Mouse (Mus musculus): ENCODE data around the gene Lman2l.

Lman2l gene

DNA sequence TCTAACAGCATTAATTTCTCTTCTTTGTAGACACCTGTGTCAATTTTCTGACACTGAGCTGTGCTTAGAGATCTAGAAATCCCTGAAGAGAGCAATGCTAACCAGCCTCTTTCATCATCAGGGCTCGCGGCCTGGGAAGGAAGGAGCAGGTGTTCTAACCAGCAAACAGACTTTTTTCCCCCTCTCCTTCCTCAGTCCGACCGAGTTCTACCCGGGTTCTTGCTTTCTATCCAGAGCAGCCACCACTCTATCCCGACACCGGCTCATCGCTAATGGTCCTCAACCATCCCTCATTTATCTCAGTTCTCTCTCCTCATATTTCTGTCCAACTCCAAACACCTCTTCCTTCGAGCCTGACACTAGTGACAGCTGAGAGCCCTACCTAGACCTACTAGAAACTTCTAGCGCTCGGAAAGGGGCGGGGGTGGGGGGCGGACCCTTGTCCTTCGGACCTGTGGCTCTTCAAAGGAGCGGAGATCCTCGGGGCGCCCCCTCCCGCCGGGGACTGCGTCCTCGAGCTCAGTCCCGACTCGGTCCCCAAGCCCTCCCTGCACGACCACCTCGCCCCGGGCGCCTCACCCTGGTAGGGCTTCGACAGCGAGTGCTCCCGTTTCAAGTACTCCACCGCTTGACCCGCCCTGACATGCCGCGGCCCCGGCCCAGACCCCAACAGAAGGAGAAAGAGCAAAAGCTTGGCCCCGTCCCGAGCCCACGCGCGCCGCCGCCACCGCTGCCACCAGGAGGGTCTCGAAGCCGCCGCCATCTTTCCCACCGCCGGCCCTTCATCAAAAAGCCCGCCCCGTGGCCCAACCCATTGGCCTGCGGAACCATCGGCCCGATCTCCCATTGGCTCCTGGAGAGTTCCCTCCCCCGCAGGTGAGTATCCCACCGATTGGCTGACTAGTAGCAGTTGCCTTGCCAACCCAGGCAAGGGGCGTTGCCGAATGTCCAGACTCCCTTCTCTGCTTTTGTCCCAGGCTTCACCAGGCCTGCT lies at the start of gene Lman2l:
Gene Lman2l (minus strand): TSS at position 801 of the 994 bp plus-strand sequence.
- DNase-seq (ENCODE audit: low read depth, low spot score), result peak; percentile 99

DNA sequence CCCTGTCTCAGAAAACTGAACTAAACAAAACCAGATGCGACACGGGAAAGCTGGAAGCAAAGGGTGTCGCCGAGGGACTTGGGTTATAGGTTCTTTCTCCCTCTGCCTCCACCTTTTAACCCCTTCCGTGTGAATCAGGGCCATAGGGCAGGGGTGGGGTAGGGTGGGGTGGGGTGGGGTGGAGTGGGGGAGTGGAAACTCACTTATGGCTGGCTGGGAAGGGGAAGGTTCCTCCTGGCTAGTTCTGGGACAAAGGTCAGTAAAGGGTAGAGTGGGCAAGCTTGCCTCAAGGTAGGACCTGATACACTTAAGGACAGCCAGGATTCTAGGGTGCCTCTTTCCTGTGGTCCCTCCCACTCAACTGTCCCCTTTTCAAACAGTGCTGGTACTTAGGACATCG lies 48.2 kb upstream of the Lman2l start:
- no peak for DNase-seq (ENCODE audit: low read depth, low spot score)

DNA sequence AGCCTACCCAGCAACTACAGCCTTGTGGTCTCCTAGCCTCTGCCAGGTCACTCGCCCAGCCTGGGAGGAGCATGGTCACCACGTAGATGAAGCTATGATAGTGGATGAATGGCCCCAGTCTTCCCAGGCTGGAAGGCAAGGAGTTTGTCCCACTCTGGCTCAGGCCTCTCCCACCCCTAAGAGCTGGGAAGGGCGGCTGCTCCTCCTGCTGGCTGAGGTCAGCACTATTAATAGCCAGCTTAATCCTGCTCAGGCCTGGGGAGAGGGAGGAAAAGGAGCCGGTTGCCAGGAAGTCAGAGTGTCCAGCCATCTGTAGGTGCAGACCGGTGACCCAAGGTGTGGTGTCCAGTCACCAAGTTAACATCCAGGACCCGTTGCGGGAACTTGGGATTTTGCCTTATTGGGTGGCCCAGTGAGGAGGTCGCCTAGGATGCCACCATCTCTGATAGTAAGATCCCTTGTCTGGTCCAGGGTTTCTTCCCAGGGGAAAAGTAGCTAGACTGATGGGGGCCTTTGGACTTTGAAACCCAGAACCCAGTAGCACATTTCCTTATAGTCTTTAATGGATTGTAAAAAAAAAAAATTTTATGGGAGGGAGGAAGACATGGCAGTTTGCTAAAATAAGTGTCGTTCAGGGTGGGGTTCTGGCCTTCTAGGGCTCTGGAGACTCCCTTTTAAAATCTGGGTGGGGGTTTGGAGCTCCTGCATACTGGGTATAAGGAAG lies 47.5 kb upstream of the Lman2l start:
- peak; percentile 68 for DNase-seq (ENCODE audit: low read depth, low spot score)

DNA sequence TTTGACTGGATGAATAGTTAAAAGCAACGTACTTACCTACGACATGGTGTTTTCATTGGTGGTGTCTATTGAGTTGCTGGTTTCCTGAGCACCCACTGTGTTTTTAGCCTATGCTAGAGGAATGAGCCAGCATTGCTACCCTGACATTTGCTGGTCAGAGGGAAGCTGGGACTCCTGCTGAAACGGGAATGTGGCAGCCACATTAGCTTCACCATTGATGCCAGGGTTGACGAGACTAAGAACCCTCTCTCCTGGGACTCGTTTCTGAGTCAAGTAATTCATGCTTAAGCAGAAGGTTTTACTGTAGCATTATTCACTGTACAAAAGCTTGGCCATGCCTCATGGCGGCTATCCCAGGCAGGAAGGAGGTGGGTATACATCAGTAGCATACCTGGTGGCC lies 44.6 kb upstream of the Lman2l start:
- DNase-seq (ENCODE audit: low read depth, low spot score), result no peak

DNA sequence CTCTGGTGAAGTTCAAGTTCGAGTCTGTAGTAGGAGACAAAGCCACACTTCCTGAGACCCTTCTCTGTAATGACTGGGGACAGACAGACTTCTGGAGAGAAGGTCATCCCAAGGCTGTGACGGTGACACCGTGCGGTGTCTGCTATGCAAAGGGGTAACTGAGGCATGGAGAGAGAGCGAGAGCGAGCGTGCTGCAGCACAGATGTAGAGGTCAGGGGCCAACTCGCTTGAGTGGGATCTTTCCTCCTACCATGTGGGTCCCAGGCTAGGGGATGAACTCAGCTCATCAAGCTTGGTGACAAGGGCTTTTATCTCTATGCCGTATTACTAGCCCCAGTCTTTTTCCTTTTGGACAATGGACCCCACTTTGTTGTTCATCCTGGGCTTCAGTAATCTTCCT lies 42.0 kb upstream of the Lman2l start:
- no peak for DNase-seq (ENCODE audit: low read depth, low spot score)

DNA sequence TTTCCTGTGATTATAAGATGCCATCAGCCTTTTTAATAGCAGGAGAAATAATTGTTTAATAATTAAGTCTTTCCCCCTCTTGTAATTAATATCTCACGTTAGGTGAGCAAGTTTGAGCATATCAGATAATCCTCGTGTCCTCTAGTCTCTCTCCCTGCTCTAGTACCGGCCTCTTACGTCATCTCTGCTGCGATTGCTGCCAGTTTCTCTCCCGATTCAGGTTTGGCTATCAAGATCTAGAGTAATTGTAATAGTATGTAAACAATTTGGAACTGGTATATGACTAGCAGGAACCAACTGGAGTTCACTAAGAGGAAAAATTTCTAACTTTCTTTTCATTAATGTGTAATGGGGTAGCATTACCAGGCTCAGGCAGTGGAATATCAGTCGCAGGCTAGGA lies 40.0 kb upstream of the Lman2l start:
- peak; percentile 40 for DNase-seq (ENCODE audit: low read depth, low spot score)

DNA sequence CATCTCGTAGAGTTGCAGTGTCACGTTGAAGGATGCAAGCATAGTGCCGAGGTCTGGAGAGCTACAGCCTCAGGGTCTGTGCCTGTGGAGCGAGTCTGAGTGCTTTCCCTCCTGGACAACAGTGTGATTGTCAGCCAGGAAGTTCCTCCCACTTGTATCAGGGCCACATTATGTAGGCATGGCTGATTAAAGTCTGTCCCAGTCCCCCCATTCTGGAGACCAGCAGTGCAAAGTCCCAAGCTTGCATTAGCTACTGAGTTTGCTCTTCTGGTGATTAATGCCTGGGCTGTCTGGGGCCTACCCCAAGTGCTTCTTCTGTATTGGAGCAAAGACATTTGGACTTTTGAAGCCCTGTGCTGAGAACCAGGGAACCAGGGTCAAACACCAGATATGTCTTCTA lies 38.8 kb upstream of the Lman2l start:
- DNase-seq (ENCODE audit: low read depth, low spot score), result no peak

DNA sequence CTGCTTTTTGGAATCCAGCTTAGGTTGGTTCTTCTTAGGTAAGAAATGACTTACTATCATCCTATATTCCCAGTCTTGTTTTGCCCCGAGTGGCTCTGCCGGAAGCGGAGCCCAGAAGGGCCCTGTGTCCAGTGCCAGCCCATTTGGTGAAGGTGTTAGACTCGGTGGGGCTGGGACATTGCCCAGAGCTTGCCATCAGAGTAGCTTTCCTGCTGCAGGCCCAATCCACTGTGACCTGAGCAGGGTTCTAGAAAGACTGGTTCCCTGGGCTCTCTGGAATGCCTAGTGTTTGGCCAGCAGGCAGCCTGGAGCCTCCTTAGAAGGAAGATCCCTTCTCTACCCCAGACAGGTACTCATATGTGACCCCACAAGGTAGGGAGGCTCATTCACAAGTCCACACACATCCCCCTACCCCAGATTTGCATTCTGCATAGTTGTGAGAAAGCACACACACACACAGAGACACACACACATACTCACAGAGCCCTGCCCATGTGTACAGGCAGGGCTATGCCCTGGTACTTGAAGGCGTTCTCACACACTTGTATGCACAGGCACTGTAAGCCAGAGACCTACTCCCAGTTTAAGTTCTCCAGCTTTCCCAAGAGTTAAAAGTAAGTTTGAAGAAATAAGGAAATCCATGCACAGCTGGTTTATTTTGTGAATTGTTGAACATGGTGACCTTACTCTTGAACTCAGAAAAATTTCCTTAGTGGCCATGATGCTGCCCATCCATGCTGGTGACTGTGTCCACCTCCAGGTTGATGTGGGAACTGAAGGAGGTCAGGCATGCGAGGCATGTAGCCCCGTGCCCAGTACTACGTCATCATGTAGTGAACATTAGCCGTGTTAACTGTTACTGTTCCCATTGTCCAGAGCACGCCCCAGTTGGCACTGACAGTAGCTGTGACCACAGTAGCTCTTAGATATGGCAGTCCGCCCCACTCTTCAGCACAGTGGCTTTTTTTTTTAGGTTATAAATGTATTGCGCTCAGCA lies 35.1 kb upstream of the Lman2l start:
- DNase-seq (ENCODE audit: low read depth, low spot score), result no peak

DNA sequence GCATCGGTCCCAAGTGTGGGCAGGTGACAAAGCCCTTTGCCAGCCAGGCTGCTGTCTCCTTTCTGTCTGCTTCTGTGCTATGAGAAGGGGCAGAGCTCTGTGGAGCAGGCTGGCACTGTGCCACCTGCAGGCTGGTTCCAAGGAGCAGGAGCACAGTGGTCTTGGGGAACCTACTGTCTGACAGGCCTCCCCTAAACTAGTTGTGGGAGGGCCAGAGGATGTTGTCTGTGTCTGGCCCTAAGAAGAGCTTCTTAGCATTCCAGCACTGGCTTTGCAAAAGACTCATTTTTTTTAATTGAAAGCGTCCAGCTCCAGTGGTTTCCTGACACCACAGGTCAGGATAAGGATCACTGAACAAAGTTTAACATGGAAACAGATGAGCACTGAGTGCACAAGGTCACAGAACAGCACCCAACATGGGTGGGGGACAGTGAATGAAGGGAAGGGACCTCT lies 33.3 kb upstream of the Lman2l start:
- no peak for DNase-seq (ENCODE audit: low read depth, low spot score)

DNA sequence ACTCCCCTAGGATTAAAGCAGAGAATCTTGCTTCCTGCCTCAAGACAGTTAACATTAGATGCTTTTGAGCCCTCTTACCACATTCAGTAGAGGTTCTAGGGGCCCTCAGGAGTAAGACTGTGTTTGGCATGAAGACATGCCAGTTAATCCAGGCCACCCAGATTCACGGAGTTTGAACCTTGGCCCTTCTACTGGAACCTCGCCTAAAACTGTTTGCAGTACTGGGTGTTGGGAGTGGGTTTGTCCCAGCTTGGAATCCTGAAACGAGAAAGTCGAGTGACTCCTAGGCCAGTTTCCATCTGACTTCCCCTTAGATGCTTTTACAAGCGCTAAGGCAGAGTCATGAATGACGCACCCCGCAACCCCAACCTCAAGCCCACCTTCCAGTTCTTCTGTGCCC lies 31.4 kb upstream of the Lman2l start:
- no peak for DNase-seq (ENCODE audit: low read depth, low spot score)

DNA sequence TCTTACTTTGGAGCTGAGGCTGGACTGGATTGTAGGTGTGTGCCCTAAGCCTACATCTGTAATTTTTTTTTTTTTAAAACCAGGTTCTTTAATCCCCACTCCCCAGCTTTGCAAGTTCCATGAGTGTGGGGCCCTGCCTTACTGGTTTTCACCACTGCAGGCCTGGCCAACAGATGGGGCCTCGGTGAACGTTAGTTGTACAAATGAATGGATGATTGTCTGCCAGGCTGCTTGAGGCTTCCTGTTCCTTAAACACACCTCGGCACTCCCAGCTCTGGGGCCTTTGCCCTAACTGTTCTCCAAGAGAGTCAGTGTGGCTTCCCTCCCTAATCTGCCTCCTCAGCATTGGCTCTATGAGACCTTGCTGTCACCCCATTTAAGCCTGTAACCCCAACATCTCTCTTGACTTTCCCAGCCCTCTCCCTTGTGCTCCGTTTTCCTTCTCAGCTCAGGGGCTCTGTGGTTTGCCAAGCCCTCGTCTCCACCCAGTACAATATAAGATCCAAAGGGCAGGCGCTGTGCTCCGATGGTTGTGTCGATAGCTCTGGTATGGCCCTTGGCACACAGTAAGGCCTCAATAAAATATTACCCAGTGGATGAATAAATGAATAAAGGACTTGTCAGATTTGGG lies 30.5 kb upstream of the Lman2l start:
- peak; percentile 32 for DNase-seq (ENCODE audit: low read depth, low spot score)

DNA sequence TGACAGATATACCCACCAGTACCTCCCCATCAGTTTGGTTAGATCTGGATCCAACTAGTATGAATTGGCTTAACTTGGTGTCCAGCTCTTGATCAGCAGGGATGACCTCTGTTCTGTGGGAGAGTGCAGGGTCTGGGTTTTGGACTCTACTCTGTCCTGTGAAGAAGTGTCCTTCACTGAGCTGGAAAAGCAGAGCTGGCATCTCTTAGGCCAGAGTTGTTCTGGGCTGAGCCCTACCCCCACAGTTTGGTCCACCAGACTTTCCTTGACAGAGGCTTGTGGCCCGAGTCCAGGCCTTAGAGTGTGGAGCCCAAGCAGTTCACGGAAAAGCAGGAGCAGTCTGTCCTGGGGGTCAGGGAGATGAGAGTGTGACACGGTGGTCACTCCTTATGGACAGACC lies 29.6 kb upstream of the Lman2l start:
- DNase-seq (ENCODE audit: low read depth, low spot score), result no peak

DNA sequence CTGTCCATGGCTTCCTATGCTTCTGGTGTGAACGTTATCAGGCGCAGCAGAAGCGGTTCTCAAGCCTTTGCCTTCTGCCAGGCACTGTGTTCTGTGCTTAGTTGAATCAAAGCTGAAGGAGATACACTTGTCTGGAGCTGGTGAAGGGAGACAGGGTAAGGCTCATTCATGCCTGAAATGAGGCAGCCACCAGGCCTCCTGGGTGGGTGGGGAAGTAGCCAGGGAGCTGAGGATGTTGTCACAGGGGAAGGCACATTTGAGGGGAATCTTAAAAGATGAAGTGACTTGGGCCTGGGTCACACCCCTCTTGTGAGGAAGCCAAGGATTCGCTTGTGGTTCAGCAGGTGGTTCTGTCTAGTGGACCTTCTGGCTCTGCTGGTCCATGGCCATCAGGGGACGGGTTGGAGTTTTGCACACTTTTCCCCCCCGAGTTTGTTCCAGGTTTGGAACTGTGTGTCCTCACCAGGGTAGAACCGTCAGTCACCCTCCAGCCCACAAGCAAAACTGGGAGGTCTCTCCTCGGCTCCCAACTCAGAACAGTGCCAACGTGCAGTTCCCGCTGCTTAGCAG lies 28.2 kb upstream of the Lman2l start:
- no peak for DNase-seq (ENCODE audit: low read depth, low spot score)

DNA sequence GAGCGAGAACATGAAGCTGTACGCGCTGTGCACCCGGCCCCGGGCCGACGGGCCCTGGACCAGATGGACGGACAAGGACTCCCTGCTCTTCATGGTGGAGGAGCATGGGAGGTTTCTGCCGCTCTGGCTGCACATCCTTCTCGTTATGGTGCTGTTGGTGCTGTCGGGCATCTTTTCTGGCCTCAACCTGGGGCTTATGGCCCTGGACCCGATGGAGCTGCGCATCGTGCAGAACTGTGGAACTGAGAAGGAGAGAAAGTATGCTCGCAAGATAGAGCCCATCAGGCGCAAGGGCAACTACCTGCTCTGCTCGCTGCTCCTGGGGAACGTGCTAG lies 27.0 kb upstream of the Lman2l start:
- DNase-seq (ENCODE audit: low read depth, low spot score), result no peak

DNA sequence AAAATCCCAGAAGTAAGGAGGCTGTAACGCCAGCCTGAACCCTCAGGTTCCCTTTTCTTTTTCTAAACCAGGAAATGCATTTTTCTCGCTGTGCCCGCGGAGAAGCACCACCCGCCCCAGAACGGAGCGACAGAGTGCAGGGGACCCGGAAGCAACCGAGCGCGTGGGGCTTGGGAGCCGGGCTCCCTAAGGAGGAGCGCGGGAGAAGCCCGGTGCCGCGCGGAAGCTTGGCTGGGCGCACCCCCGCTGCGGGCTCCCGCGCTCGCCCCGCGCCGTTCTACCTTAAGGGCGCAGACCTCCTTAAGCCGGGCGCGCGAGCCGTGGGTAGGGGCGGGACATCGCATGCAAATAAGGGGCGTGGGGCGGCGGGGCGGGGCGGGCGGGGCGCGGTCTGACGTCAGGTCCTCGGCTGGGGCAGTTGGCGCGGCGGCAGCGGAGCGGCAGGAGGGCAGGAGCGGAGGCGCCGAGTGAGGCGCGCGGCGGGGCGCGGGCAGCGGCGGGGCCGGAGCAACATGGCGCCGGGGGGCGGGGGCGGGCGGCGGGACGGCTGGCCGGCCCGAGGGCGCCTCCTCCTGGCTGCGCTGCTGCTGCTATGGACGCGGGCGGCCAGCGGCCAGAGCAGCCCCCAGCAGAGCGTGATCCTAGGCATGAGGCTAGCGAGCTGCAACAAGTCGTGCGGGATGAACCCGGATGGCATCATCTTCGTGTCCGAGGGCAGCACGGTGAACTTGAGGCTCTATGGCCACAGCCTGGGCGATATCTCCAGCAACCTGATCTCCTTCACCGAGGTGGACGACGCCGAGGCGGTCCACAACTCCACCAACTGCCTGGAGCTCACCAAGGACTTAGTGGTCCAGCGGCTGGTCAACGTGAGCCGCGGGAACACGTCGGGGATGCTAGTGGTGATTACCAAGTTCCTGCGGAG lies 26.4 kb upstream of the Lman2l start, which contains the start of gene Cnnm4:
Gene Cnnm4 (plus strand): TSS at position 440 of the 925 bp plus-strand sequence.
- DNase-seq (ENCODE audit: low read depth, low spot score), result peak; percentile 73

DNA sequence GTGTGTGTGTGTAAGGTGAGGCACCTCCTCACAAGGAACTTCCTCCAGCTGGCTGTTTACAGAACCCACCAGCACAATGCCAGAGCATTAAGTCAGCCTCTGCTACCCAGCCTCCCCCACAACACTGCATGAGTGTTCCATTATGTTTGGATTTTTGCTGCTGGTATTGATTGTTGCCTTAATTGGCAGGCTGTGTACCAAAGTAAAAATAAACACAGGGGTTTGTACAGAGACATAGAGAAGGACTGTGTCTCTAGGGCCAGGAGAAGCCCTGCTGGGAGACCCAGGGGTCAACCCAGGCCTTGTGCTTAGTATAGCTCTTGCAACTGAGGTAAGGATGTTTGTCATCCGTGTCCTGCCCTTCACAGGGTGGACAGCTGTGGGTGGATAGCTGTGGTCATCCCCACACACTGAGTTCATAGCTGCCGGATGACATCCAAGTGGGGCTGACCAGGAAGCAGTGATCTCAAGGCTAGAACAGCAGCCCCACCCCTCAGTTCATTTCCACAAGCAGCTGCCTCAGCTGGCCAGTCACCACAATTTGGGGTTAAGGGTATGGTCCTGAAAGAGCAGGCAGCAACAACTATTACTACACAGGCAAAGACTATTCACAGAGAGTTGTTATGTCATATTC lies 24.9 kb upstream of the Lman2l start:
- peak; percentile 37 for DNase-seq (ENCODE audit: low read depth, low spot score)

DNA sequence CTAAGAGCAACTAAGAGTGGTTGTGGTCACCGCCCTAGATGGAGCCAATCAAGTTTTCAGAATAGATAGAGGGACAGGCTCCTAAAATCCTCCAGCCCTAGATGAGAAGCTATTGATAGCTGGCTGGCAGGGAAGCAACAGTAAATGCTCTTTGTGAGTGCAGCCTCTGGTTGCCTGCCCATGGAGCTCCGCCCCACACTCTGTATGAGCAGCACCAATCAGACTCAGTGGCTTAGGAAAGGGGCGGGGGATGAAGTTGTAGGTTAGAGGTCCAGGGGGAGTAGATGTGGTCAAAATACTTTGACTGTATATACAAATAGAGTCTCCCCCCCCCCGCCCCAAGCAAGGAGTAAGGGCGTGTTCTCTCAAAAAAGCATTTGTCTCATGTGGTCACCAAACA lies 22.4 kb upstream of the Lman2l start:
- DNase-seq (ENCODE audit: low read depth, low spot score), result no peak

DNA sequence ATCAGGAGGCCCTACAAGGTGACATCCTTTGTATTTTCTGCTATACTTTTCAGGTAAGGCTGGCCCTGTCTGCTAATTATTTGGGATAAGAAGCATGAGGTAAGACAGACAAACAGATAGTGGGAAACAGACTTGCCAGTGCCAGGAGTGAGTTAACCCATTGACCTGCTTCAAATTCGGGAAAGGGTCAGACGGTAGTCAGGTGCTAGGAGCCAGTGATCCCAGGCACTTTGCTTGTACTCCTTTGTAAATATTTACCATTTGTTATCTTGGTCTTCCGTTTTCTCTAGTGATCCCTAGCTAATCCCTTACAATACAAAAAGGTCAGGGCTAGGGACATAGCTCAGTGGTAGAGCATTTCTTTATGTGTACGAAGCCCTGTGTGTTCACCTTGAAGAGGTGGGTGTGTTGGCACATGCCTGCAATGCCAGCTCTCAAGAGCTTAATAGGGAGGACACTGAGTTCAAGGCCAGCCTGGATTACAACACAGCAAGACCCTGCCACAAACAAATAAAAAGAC lies 20.6 kb upstream of the Lman2l start:
- DNase-seq (ENCODE audit: low read depth, low spot score), result no peak

DNA sequence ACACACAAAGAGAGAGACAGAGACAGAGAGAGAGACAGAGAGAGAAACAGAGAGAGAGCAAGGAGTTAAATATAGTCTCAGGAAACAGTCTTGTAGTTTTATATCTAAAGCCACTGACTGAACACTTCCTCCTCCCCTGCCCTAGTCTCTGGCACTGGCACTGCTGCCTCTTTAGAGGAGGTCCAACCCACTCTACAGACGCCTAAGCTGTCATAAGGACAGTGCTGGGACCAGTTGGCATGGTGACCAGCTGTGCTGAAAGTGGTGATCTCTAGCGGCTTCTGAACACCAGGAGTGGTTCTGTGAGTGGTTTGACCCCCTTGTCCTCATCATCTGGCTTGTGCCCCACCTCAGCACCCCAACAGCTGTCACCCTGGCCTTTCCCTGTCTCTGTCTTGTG lies 16.8 kb upstream of the Lman2l start:
- DNase-seq (ENCODE audit: low read depth, low spot score), result no peak
